Mouse (Mus musculus) stomach, postnatal 0 days (tissue): Measurements from ENCODE around the gene Lhfpl3.

Experiments used
- CTCF ChIP-seq: IDR thresholded peaks from 2 replicates; pipeline ENCODE4 v1.5.1; 2016; ENCODE audit warnings: antibody characterized with exemption, low read depth, mild to moderate bottlenecking, moderate library complexity
- EP300 ChIP-seq: optimal IDR thresholded peaks from 2 replicates; pipeline ENCODE3; 2016; ENCODE audit warnings: antibody characterized with exemption

GRCm38 (mm10) chr5:22999811-23000210 lies 254.0 kb downstream of the Lhfpl3 start:
- no peak for TF ChIP-seq CTCF
- no peak for TF ChIP-seq EP300
